Mouse (Mus musculus) left cerebral cortex, postnatal 14 days (tissue): ENCODE measurements around the gene Ascl4. TPM values are rescaled to one million over a fixed set of nuclear protein-coding genes. Genes with fewer than 3 reads are reported as not detected.

Experiments used
- DNase-seq, 2 experiments: peaks; one replicate each; pipeline ENCODE4 v3.0.0; 2021 to 2022; ENCODE audit warnings: low spot score in 2 of 2, mixed read lengths in 1 of 2
- intact Hi-C: fragments of 180-260 bp; cut with DNase I; formaldehyde crosslinking; loops from one replicate; pipeline ENCODE4 v1.15.1; 2025
- total RNA-seq, 2 experiments: library from RNA; stranded (reverse); gene quantifications; 2 replicates each; pipeline ENCODE4 v1.2.3; 2021

The Ascl4 gene
- total RNA-seq, 2 experiments from 2014 or later, result 0.18 TPM; not detected in 1

DNA sequence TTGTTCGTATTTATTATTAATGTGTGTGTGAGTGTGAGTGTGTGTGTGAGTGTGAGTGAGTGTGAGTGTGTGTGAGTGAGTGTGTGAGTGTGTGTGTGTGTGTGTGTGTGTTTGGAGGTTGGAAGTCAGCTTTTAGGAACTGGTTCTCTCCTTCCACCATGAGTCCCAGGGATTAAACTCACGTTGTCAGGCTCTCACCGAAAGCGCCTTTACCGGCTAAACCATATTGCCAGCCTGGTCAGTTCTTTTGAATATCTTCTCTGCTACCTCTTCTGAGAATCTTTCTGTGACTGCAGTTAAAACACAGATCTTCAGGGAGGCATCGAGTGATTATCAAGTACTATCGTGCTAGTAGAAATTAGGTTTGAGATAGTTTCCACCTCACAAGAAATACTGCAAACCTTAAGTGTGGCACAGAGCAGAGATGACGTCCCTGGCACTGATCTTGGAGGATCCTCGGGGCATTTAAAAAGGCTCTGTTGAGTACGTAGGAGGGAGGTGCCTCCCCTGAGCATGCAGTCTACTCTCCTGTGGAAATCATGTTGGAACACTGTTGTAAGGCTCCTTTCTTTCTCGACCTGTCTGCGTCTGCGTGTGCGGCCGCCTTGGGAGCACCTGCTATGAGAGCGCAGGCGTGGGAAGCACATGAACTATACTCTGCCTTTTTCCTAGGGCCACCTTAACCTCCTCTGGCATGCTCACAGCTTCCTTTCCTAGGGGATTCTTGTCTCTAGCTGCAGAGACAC lies 40.1 kb downstream of the Ascl4 start:
- intact Hi-C loops, result loop anchor here (5.0 kb wide), 4 partner anchors 55 to 495 kb away; partner anchors contain the start of gene Fbxo7
- no peak for DNase-seq

DNA sequence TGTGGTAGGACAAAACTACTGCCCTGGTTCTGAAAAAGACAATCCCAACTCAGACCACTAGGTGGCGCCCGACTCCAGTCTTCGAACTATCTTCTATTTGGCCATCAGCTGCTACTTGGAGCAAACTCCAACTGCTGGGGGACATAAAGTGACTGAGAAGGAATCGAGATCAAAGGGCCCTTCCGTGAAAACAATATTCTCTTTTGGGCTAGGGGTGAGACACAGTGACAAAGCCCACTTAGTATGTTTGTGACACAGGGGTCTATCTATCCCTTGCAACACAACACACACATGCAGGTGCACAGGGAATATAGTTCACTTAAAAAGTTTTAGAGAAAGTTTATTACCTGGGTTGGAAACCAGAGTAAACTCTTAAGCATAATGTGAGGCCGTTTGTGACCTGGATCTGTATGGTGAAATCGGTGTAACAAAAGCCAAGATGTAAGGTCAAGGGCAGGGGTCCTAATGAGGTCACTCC lies 40.7 kb downstream of the Ascl4 start:
- intact Hi-C loops, result loop anchor here (5.0 kb wide), 4 partner anchors 54 to 494 kb away; partner anchors contain the start of gene Fbxo7

DNA sequence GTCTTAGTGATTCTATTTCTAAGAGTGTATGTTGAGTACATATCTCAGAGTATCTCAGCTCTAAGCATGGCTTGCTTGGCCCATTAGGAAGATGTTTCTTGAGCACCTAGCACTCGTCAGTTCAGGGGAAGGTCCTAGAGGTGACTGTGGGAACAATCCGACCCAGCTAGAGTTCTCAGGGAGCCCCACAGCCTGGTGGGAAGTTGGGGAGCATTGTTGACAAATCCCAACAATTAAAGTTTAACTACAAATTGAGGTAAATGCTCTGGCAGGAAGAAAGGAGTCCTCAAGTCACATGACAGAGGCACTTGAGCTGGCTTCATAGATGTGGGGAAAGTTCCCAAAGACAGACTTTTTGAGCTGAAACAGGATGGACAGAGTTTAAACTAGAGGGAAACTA lies 41.2 kb downstream of the Ascl4 start:
- no peak for DNase-seq
- intact Hi-C loops, result loop anchor here (5.0 kb wide), 4 partner anchors 54 to 494 kb away; partner anchors contain the start of gene Fbxo7

More for the DNA sequence above, 40.7 kb downstream of the Ascl4 start:
- peak; percentile 91 to 94 for DNase-seq

DNA sequence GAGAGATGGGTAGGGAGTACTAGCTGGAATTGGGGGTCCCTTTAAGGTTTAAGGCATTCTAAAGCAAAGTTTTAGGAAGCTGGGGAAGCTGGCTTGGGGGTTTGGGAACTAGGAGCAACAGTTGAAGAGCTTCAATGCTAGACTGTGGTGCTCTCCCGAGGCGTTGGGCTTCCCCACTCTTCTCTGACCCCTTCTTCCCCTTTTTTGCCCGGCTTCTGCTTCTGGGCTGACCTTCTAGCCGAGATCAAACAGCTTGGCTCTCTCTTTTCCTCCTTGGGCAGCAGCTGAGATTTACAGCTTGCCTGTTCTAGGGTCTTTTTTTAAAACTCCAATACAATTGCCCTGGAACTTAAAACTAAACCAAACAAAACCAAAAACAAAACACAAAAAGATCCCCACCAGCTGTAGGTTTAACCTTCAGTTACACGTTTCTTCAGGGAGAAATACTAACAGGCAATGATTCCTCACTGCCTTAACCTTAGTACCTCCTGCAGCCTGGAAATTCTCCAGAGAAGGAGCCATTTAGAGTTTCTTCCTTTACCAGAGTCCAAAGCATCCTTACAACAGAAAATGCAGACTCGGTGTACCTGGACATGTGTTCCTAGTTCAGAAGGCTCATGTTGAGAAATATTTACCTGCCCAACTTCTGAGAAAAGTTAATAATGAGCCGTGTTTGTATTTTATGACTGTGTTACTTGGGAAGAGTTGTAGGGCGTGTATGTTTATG lies 42.6 kb downstream of the Ascl4 start:
- intact Hi-C loops, result loop anchor here (5.0 kb wide), 4 partner anchors 52 to 492 kb away; partner anchors contain the start of gene Fbxo7
- DNase-seq, result no peak

DNA sequence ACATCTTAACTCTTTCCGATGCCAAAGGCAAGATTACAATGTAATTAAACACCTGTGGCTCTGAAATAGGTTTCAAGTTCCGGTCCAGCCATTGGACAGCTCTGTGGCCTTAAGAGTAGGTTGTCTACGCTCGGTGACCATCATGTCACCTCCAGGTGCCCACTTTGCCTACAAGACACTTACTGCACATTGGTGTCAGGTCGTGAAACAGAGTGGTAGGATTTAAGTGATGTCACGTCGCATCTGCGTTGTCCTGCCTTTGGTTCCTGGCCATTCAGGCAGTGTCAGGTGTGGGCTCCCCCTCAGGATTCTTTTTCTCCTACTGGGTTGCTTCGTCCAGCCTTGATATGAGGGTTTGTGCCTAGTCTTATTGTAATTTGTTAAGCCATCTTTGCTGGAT lies 44.3 kb downstream of the Ascl4 start:
- no peak for DNase-seq
- intact Hi-C loops, result no loop called here

DNA sequence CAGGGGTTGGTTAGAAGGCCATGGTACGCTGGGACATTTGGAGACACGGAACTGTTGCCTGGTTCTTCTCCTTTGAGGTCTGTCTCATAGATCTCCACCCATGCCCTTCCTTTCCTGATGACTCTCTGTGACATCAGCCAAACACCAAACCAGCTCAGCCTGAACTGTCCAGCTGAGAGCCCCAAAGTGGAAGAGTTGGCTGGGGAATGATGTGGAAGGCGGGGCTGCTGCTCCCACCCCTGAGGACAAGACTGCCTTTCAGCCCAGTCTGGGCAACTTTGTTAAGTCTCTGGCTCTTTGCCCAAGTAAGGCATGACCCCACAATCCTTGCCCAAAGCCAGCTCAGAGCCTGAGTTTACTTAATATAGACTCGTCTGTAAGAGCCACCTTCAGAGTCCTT lies 45.4 kb downstream of the Ascl4 start:
- intact Hi-C loops, result no loop called here
- peak in 1 of 2 experiments; percentile 47 for DNase-seq

DNA sequence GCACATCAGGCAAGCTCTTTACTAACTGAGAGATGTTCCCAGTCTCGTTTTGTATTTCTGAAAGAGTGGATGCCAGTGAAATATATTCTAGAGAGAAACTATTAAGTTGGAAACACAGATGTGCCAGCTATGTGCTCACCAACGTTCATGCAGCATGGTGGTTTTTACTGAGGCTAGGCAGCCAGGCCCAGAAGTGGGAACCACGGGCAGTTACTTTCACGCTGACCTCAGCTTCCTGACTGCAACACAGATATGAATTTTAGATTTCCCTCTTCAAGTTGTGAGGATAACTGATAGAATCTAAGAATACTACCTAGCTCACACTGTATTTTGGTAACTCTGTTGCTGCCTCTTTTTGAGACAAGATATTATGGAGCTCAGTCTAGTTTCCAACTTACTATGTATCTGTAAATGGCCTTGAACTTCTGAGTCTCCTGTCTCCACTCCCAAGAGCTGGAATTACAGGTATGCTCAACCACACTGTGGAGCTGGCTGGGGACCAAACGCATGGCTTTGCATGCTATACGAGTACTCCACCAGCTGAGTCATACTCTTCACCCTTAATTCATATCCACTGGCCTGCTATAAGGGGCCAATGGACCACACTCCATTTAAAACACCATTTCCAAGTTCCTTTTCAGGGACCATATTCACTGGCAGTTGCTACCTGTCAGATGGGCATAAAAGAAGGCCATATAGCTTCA lies 62.1 kb downstream of the Ascl4 start:
- no peak for DNase-seq
- intact Hi-C loops, result no loop called here

DNA sequence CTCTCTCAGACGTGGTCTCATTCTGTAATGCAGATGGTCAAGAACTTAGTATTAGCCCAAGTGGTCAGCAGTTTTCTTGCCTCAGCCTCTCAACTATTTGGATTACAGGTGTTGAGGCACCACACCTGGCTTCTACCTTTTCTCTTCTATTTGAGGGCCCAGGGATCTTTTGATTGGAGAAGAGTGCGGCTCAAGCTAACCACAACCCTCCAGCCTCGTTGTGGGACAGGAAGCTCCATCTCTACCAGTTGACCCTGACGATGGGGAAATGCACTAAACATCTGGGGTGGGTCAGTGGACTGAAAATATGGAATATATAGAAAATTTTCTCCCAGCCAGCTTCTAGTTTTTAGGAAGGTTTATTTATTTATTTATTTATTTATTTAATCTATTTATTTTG lies 64.9 kb downstream of the Ascl4 start:
- intact Hi-C loops, result no loop called here
- no peak for DNase-seq

DNA sequence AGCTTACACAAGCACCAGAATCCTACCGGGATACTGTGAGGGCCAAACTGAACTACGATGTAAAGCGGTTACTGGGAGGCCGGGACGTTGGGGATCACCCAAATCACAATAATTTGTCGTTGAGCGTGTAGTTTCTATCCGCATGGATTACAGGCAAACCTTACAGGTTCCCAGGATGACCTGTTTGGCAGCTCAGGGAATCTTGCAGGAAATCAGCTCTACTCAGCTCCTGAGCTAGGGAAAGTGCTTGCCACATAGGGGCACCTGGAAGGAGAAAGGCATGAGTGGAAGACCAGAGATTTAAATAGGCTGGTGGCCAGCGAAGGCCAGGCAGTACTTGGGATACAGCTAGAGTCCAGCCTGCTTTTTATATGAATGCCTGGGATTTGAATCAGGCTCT lies 66.4 kb downstream of the Ascl4 start:
- intact Hi-C loops, result no loop called here
- no peak for DNase-seq

DNA sequence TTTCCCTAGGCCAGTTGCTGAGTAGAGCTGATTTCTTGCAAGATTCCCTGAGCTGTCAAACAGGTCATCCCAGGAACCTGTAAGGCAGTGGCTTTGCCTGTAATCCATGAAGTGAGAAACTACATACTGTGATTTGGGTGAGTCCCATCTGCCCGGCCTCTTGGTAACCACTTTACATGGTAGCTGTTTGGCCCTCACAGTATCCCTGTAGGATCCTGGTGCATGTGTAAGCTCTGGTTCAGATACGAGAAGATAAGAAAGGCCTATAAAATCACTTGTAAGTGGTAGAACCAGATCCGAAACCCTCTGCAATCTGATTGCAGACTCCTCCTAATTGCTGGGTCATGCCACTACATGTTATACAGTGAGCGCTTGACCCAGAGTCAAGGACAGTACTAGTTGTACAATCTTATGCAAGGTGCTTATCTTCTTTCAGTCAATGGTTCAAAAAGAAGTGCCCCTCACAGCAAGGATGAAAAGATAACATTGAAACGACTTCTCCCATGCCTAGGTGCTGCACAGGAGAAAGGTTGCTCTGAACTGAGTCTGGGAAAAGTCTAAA lies 67.1 kb downstream of the Ascl4 start:
- intact Hi-C loops, result no loop called here

More for the DNA sequence above, 67.1 kb downstream of the Ascl4 start:
- no peak for DNase-seq

Other genes starting within 250 kb of the Ascl4 start
- gene Pwp1, start 98.2 kb upstream of the Ascl4 start, total RNA-seq, result 10 to 100 TPM; 15.9 to 19.1 TPM
- 10 to 100 TPM; 30.5 to 34.0 TPM for gene Prdm4, start 10.5 kb upstream of the Ascl4 start, total RNA-seq
- 10 to 100 TPM; 95.1 to 95.2 TPM for gene Rtcb, start 30.1 kb downstream of the Ascl4 start, total RNA-seq
- gene Bpifc, start 84.2 kb downstream of the Ascl4 start, total RNA-seq, result not detected
- 10 to 100 TPM; 23.4 to 25.7 TPM for gene Fbxo7, start 94.3 kb downstream of the Ascl4 start, total RNA-seq